Mouse (Mus musculus) common myeloid progenitor, adult 5-6 weeks (primary cell): ENCODE data around the gene Triml2. TPM values are rescaled to one million over a fixed set of nuclear protein-coding genes. Genes with fewer than 3 reads are reported as not detected.

Experiments used
- ATAC-seq: replicated peaks from 2 replicates; pipeline ENCODE4 v1.8.0; 2016; ENCODE audit warnings: low read depth, mild to moderate bottlenecking, moderate TSS enrichment, inconsistent platforms; ENCODE audit not compliant: poor library complexity, severe bottlenecking
- total RNA-seq: library from RNA; stranded (forward); fragments of 200-1000, 187-1606 nt; gene quantifications from 2 replicates; pipeline ENCODE4 v1.2.3, GENCODE M21; 2017

Triml2 gene
- total RNA-seq, result not detected in 2 replicates

DNA sequence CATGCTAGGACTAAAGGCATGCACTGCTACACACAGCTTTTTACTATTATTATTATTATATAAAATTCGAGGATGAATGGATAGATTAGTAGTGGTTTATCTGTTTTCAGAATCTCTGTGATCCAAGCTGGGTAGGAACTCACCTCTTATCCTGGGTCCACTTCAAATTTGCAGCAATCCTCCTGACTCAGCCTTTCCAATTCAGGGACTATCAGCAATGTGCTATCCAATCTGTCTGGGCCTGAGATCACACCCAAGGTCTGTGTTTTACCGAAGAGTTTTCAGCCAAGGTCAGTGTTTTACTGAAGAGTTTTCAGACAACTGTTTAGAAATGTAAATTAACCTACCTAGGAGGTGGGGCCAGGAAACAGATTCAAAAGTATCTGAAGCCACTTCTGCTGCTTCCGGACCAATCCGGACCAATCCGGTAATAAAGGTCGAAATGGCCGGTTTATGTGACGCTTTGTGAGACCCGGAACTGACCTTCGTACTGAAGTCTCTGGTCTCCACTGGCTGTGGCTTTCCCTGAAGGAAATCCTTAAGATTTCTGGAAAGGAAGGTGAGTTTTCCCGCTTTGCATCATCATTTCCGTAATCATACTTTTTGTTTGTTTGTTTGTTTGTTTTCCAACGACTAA, at the start of gene Triml2:
Triml2 (plus strand) TSS at position 488 of the 637 bp plus-strand sequence.
- no peak for ATAC-seq

- ATAC-seq, result no peak
Observed at GRCm38 (mm10) chr8:43141386-43141785, 39.0 kb upstream of the Triml2 start, which contains the start of gene Triml1. TSS of gene Triml1 (minus strand) at chr8:43141486.

GRCm38 (mm10) chr8:43149307-43149706, 31.0 kb upstream of the Triml2 start:
- ATAC-seq, result no peak

DNA sequence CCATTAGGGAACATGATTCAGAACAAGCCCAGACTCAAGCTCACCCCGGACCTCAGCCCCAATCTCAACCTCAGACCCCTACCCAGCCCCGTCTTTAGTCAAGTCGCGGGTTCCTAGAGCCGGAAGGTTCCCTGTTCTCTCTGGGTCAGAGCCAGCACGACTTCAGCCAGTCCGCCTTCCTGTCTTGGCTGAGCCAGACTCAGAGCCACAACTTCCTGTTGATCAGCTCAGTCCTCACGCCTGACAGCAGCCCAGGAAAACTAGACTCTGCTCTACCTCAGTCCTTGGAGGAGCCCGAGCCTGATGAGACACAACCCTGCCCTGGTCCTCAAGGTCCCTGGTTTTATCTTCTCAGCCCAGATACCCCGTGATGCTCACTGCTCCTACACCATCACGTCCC, 17.1 kb upstream of the Triml2 start:
- ATAC-seq, result peak; percentile 65; the same call in 1 of the 2 replicates

DNA sequence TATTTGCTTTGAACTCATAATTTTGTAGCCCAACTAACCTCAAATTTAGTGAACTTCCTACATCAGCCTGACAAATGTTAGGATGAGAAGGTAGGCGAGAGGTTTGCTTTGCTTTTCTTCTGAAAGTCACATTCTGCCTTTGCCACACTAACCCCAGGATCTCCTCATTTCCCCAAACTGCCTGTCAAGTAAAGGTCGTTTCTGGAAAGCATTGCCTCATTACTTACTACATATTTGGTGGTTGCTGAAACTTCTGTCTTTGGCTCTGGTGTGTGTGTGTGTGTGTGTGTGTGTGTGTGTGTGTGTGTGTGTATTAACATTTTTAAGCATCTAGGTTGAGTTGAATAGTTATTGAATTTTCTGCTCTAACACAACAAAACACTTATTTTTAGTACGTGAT, 15.9 kb upstream of the Triml2 start:
- no peak for ATAC-seq

DNA sequence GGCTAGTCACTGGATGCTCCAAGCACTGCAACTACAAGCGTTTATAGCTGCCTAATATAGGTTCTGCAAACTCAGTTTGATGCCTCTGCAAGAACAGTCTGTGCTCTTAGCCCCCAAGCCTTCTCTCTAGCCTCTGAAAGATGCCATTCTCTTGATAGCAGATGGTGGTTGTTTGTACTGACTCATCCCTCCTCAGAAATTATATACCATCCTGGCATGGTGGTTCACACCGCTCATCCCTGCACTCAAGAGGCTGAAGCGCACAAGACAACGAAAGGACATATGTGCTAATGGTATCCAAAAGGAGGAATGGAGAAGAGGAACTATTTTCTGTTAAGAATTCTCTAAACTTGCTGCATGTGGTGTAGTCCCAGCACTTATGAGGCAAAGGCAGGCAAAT, 12.3 kb upstream of the Triml2 start:
- ATAC-seq, result no peak

DNA sequence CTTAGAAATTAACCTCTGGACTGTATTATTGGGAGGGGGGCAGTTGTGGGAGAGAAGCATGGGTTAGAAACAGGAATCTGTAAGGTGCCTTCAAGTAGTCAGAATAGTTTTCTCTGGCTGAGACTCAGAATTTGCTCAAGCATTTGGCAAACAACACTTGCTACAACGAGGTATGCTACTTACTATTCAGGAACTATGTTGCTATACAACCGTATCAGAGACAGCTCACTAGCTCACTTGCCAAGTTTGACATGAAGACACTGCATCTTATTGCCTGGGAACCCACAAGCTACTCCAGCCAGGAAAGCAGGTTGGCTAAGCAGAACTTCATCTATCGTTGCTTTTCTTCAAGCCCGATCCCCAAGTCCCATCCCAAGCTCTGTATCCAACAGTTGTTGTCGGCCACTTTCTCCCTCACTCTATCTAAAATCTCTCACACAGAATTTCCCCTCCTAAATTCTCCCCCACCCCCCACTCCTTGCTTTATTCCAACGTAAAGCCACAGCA, 11.0 kb upstream of the Triml2 start:
- ATAC-seq, result no peak

- no peak for ATAC-seq
Observed at GRCm38 (mm10) chr8:43176766-43177486, 3.4 kb upstream of the Triml2 start.

GRCm38 (mm10) chr8:43178263-43178662, 2.1 kb upstream of the Triml2 start:
- no peak for ATAC-seq

DNA sequence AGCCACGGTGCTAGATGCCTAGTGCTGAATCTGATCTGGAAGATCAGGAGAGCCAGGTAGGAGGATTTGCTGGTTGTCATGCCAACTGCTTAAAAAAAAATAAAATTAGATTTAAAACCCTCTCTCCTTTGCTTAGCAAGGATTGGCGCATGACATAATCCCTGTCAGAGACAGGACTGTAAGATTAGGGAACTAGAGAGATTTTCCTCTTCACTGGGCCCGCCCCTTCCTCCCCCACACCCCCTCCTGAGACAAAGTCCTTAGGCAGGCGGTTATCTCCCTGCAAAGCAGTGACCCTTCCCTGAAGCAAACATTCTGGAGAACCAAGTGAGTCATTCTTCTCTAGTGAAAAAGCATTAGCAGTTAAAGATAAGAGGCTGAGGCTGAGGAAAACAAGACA, 1.2 kb upstream of the Triml2 start:
- no peak for ATAC-seq

- no peak for ATAC-seq
Observed at GRCm38 (mm10) chr8:43182281-43182680, 1.9 kb downstream of the Triml2 start.

GRCm38 (mm10) chr8:43215554-43215953, 35.2 kb downstream of the Triml2 start:
- no peak for ATAC-seq

GRCm38 (mm10) chr8:43243326-43243725, 63.0 kb downstream of the Triml2 start:
- no peak for ATAC-seq

Other genes starting within 250 kb of the Triml2 start
- gene Triml1, start 39.1 kb upstream of the Triml2 start, total RNA-seq, result not detected in 2 replicates
- gene Zfp42, start 126.4 kb downstream of the Triml2 start, total RNA-seq, result not detected in 2 replicates